Mouse (Mus musculus) heart, embryonic 13.5 days (tissue): ENCODE data around the gene Cse1l. TPM values are rescaled to one million over a fixed set of nuclear protein-coding genes. Genes with fewer than 3 reads are reported as not detected.

ENCODE experiments used
- ATAC-seq: fragments of 200-750 bp; cut with Nextera tagmentation; 2 replicates; pipeline ENCODE4 v1.8.0; 2017; ENCODE audit warnings: moderate TSS enrichment; ENCODE audit not compliant: insufficient number of reproducible peaks, low FRiP score, low TSS enrichment; ENCODE audit errors: extremely low read depth
- H3K27ac ChIP-seq: fragments of 300-500 bp; sonication (generic); replicated peaks from 2 replicates; pipeline ENCODE4 v1.5.1; 2015; ENCODE audit warnings: moderate library complexity, mild to moderate bottlenecking, inconsistent platforms
- H3K27me3 ChIP-seq: fragments of 300-500 bp; sonication (generic); replicated peaks from 2 replicates; pipeline ENCODE4 v1.6.1; 2015; ENCODE audit warnings: mild to moderate bottlenecking, inconsistent platforms
- H3K36me3 ChIP-seq: fragments of 300-500 bp; sonication (generic); 2 replicates; pipeline ENCODE4 v1.6.1; 2015; ENCODE audit warnings: mild to moderate bottlenecking, inconsistent platforms
- H3K4me1 ChIP-seq: fragments of 300-500 bp; sonication (generic); 2 replicates; pipeline ENCODE4 v1.6.1; 2015; ENCODE audit warnings: inconsistent platforms
- H3K4me2 ChIP-seq: fragments of 300-500 bp; sonication (generic); 2 replicates; pipeline ENCODE4 v1.6.1; 2015; ENCODE audit warnings: inconsistent platforms, mild to moderate bottlenecking, moderate library complexity
- H3K4me3 ChIP-seq: fragments of 300-500 bp; sonication (generic); 2 replicates; pipeline ENCODE4 v1.5.1; 2015; ENCODE audit warnings: moderate library complexity, mild to moderate bottlenecking, inconsistent platforms
- H3K9ac ChIP-seq: fragments of 300-500 bp; sonication (generic); 2 replicates; pipeline ENCODE4 v1.6.1; 2015; ENCODE audit warnings: inconsistent platforms, mild to moderate bottlenecking, moderate library complexity
- H3K9me3 ChIP-seq: fragments of 300-500 bp; sonication (generic); 2 replicates; pipeline ENCODE4 v1.6.1; 2016; ENCODE audit warnings: inconsistent platforms
- WGBS: fragments of 180-500 bp; shearing (Covaris S2); methylation state at CpG from one replicate; pipeline ENCODE4 v1.1.7; 2015; ENCODE audit warnings: mixed read lengths; 5-methylcytosine and 5-hydroxymethylcytosine counted together
- polyA plus RNA-seq: library from polyadenylated mRNA; unstranded; fragments of >200 nt; fragmentation: Nextera tagmentation; extraction: Ambion mirVana; gene quantifications from 2 replicates; pipeline ENCODE4 v1.2.1, GENCODE M21; 2015

The Cse1l gene
- polyA plus RNA-seq, 1 experiment from 2014 or later, result 88.7 TPM

DNA sequence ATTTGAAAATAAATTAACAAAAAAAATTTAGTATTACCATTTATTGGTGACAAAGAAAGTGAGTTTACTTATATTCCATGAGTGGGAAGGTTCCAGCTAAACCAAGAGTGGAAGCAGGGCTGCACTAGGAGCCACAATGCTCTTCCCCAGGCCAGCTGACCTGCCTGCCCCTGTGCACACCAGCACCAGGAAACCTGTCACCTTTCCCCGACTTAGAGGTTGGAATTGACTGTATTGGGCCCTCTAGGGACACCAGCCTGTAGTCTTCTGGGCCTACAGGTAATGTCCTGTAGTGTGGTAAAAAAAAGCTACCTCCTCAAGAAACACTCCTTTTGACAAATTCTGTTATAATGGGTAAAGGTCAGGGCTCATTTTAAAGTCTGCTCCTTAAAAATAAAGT lies 42.4 kb downstream of the Cse1l start:
- 61% methylated on average over 1 of the region's 1 CpGs for WGBS
- Histone ChIP-seq H3K4me2 (no peak overlapping the region), H3K9me3 (no peaks in the 10 kb centered on the region), H3K4me1 (peaks cover 18% of the 10 kb centered on the region), H3K27ac (no peak overlapping the region), H3K9ac (no peak overlapping the region), H3K27me3 (no peaks in the 10 kb centered on the region), H3K4me3 (no peak overlapping the region), H3K36me3 (peaks cover 96% of the 10 kb centered on the region)
- no peak for ATAC-seq

DNA sequence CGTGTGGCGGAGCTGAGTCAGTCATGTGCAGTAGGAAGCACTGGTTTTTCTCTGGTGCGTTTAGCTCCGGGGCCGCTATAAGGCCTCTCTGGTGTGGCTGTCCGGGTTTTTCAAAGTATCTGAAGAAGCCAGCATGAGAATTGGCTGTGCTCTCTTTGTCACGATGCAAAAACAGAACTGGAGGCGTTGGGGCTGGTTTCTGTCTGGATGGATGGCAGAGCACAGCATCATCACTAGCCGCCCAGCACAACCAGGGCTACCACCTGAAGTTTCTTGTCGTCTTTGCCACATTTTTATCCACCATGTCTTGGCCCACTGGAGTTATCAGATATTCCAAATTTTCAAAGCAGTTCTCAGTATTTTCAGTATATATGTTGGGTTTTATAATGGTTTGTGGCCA lies 43.1 kb downstream of the Cse1l start:
- Histone ChIP-seq H3K4me1 (peaks cover 18% of the 10 kb centered on the region), H3K27me3 (no peaks in the 10 kb centered on the region), H3K4me2 (no peak overlapping the region), H3K9ac (no peak overlapping the region), H3K9me3 (no peaks in the 10 kb centered on the region), H3K27ac (no peak overlapping the region), H3K36me3 (peaks cover 96% of the 10 kb centered on the region), H3K4me3 (no peak overlapping the region)
- ATAC-seq, result no peak
- WGBS, result 85% methylated on average over 10 of the region's 10 CpGs

DNA sequence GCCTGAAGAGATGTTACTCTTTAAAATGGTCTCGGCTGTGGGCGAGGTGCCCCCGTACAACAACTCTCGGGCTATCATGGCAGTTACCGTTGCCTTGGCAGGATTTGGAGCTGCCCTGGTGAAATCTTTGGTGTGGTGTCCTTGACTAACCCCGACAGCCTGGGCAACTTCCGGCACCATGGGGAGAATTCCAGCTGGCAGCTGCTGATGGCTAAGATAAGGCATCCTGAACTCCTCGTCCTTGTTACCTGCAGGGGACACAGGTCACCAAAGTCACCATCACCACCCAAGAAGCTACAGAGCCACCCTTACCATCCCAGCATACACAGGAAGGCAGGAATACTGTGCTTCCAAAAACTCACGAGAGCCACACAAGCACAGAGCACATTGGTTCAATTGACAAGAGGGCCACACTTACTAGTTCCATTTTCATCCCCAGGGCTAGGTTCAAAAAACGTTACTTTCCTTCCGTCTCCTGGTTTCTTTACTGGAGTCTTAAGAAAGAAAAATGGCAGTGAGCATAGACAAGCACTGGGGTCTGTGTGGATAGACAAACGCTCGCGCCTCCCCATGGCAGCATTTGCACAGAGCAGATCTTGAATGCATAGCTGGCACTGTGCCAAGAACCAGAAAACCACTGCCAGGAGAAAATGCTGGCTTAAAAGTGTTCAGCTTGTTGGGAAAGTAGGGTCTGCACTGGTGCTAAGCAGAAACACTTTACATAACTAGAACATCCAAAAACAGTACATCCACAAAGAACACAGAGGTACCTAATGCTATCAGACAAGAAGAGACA lies 45.2 kb downstream of the Cse1l start:
- Histone ChIP-seq H3K27ac (no peak overlapping the region), H3K9me3 (no peaks in the 10 kb centered on the region), H3K36me3 (peaks cover 98% of the 10 kb centered on the region), H3K4me1 (peaks cover 18% of the 10 kb centered on the region), H3K9ac (no peak overlapping the region), H3K4me3 (no peak overlapping the region), H3K4me2 (no peak overlapping the region), H3K27me3 (no peaks in the 10 kb centered on the region)
- ATAC-seq, result no peak
- 71% methylated on average over 14 of the region's 14 CpGs for WGBS

DNA sequence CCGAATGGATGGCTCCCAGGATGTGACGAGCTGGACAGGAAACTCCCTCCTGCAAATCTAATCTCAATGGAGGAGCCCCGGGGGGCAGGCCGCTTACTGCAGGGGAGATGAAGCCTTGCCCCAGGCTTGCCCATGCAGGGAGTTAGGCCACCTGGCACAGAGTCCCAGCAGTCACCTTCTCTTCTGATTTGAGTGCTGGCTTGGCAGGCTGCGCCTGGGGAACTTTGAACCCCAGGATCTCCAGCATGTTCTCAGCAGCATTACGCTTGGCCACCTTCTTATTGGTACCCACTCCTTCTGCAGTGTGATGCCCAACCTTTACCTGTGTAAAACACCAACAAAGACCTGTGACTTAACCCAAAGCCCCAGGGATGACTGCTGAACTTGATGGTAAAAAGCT lies 46.3 kb downstream of the Cse1l start:
- H3K9me3 ChIP-seq, result no peaks in the 10 kb centered on the region
- 68% methylated on average over 6 of the region's 6 CpGs for WGBS
- no peak for ATAC-seq
- peaks cover 97% of the 10 kb centered on the region for H3K36me3 ChIP-seq
- no peak overlapping the region for H3K9ac ChIP-seq
- no peaks in the 10 kb centered on the region for H3K27me3 ChIP-seq
- H3K4me1 ChIP-seq, result peaks cover 18% of the 10 kb centered on the region
- no peak overlapping the region; the same call in 1 of the 2 replicates for H3K27ac ChIP-seq
- no peak overlapping the region for H3K4me2 ChIP-seq
- H3K4me3 ChIP-seq, result no peak overlapping the region

DNA sequence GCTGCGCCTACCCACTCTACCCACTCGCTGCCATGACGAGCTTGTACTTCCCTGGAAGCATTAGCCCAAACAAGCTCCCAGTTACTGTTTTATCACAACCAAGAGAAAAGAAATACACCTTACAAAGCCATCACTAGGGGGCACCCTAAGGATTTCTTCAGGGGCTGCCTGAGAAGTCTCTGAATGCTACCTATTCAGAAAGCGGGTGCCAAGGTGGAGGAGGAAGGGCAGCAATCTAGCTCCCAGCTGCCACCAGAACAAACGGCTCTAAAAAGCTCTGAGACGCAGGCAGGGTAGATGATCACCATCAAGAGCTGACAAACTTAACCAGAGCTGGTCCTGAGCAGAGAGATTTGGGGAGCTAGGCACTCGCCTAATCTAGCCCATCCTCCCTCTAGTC lies 51.0 kb downstream of the Cse1l start:
- 54% methylated on average over 7 of the region's 7 CpGs for WGBS
- Histone ChIP-seq H3K4me2 (no peak overlapping the region), H3K9me3 (no peaks in the 10 kb centered on the region), H3K9ac (no peak overlapping the region), H3K27ac (no peak overlapping the region), H3K4me1 (peaks cover 4% of the 10 kb centered on the region), H3K4me3 (no peak overlapping the region), H3K36me3 (peaks cover 96% of the 10 kb centered on the region), H3K27me3 (no peaks in the 10 kb centered on the region)
- ATAC-seq, result no peak

DNA sequence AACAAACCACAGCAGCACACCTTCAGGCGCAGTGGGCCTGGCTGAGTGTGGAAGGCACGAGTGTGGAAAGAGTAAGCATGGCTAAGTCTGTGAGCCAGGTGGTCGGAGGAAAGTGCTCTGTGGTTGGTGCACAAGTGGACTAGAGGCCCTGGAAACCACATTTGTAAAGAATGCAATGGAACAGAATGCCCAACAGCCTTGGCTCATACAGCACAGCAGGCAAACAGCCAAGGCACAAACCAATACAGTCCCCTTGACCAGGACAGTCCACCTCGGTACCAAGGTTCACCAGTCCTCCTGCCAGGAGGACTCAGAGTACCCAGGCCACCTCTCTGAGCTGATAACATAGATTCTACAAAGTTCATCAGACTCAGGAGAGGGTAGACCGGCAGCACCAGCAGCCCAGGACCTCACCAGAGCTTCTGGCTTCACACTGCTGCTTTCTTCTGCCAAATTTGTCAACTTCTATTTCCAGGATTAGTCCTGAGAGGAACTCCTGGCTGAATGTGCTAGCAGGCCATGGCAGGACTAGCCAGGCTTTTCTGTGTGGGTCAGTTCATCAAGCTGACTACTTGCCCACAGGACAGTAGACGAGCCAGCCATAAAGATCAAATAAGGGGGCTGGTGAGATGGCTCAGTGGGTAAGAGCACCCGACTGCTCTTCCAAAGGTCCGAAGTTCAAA lies 54.9 kb downstream of the Cse1l start:
- WGBS, result 87% methylated on average over 8 of the region's 8 CpGs
- Histone ChIP-seq H3K9me3 (no peaks in the 10 kb centered on the region), H3K9ac (no peak overlapping the region), H3K27ac (no peak overlapping the region), H3K27me3 (no peaks in the 10 kb centered on the region), H3K4me2 (no peak overlapping the region), H3K4me3 (no peak overlapping the region), H3K36me3 (peaks cover 74% of the 10 kb centered on the region), H3K4me1 (0 out of 2 replicates have a peak, but pooled peaks cover 8% of the 10 kb centered on the region)
- no peak for ATAC-seq

DNA sequence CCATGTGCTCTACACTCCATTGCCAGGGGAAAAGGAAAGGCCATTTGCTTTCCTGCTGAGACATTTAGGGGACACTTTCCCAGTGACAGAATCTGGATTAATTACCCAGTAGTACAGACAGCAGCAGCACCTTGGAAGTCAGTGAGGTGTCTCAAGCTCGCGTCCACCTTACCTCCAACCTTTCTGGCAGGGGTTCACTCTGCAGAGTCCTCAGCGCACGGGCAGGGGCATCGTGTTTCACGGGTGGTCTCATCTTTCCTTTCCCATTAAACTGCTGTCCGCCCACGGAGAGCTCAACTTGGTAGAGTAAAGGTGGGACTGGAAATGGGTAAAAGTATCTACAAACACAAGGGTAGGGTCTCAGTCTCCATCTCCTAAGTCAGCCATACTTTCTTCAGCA lies 57.4 kb downstream of the Cse1l start:
- WGBS, result 80% methylated on average over 8 of the region's 8 CpGs
- Histone ChIP-seq H3K4me3 (no peak overlapping the region), H3K27ac (no peak overlapping the region), H3K4me1 (peaks cover 8% of the 10 kb centered on the region; the same call in 1 of the 2 replicates), H3K4me2 (no peak overlapping the region), H3K9ac (no peak overlapping the region), H3K9me3 (no peaks in the 10 kb centered on the region), H3K36me3 (peaks cover 50% of the 10 kb centered on the region), H3K27me3 (no peaks in the 10 kb centered on the region)
- ATAC-seq, result no peak

DNA sequence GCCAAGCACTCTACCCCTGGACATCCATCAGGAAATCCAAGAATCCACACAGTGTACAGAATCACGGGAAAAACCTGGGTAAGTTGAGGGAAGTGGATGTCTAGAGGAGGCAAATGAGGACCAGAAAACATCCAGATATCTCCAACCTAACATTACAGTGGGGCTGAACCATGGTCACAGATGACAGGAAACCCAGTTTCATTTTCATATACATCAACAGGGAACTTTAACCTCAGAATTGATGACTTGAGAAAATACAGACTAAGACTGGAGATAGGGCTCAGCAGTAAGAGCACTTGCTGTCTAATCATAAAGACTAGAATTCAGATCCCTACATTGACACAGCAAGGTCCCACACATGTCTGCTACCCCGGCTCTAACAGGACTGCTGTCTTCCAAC lies 58.9 kb downstream of the Cse1l start:
- Histone ChIP-seq H3K27me3 (no peaks in the 10 kb centered on the region), H3K9ac (no peak overlapping the region), H3K4me2 (no peak overlapping the region), H3K4me1 (peaks cover 22% of the 10 kb centered on the region), H3K27ac (no peak overlapping the region), H3K36me3 (peaks cover 35% of the 10 kb centered on the region), H3K9me3 (no peaks in the 10 kb centered on the region), H3K4me3 (no peak overlapping the region)
- 84% methylated on average over 2 of the region's 2 CpGs for WGBS
- no peak for ATAC-seq

DNA sequence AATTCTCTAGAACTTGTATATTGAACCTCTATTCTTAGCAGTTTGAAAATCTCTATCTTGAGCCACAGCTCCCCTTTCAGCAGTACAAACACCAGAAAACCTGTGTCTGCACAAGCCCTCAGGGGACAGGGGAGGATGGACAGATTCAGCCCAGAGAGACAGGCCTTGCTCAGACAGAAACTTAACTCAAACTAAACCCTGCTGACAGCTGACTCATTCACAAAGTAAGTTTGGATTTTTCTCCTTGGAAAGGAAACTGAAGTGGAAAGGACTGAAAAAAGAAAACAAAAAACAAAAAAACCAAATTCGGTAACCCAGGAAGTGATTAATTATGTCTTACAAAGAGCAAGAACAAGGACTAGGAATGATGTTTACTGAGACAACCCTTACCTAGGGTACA lies 67.3 kb downstream of the Cse1l start:
- ATAC-seq, result no peak
- Histone ChIP-seq H3K9me3 (no peaks in the 10 kb centered on the region), H3K4me2 (no peak overlapping the region), H3K27me3 (no peaks in the 10 kb centered on the region), H3K27ac (0 out of 2 replicates have a peak overlapping the region, but pooled peaks have one; percentile 12), H3K9ac (no peak overlapping the region), H3K4me3 (no peak overlapping the region), H3K36me3 (no peaks in the 10 kb centered on the region), H3K4me1 (peaks cover 53% of the 10 kb centered on the region)
- 85% methylated on average over 1 of the region's 1 CpGs for WGBS

DNA sequence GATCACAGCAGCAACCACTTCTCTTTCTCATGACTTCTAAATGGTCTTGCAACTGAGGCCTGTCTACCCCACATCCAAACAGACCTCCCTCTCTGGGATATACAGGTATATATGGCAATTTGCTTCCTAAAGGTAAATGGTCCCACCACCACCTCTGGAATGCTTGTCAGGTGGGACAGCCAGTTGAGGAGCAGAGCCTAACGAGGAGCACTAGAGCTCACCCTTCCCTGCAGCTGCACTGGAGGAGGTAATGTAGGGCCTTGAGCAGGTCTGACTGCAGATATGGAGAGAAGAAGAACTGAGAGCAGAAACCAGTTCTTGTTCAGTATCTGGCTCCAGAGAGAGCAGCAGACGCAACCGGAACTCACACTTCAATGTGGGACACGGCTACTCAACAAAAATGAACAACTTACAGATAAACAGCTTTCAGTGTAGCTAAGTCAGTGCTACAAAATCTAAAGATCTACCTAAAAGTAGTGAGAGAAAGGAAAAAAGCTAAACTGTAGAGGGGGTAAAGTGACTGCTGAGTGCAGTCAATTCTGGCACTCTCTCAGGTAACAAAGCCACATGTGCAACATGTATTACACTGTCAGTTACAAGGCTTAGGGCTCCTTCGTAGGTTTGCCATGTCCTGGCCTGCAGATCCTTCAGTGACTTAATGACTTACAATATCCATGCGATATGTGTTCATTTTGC lies 68.5 kb downstream of the Cse1l start:
- no peak for ATAC-seq

DNA sequence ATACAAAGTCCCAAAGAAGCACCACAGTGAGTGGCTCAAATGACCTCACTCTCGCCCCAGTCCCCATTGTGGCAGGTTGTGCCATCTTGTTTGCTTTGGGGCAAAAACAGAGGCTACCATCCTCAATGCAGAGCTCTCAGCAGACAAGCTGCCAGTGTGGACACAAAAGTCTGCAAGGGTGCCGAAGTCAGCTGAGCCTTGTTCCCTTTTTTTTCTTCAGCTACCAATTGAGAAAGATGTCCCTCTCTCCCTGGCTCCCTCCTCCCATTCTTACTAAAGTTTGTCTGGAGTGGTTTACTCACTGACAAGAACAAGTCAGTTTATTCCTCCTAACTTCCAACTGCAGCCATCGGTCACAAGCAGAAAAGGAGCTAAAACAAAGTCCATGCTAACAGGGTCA lies 70.5 kb downstream of the Cse1l start:
- 65% methylated on average over 3 of the region's 3 CpGs for WGBS
- Histone ChIP-seq H3K9ac (peak overlapping the region; percentile 67), H3K9me3 (no peaks in the 10 kb centered on the region), H3K4me2 (peak overlapping the region; percentile 43), H3K27me3 (no peaks in the 10 kb centered on the region), H3K27ac (peak overlapping the region; percentile 62), H3K4me1 (peaks cover 36% of the 10 kb centered on the region), H3K36me3 (no peaks in the 10 kb centered on the region), H3K4me3 (no peak overlapping the region)
- no peak for ATAC-seq

More for the DNA sequence above, 68.5 kb downstream of the Cse1l start:
- no peaks in the 10 kb centered on the region for H3K36me3 ChIP-seq
- no peak overlapping the region; the same call in 1 of the 2 replicates for H3K9ac ChIP-seq
- H3K4me2 ChIP-seq, result no peak overlapping the region
- no peaks in the 10 kb centered on the region for H3K9me3 ChIP-seq
- H3K4me3 ChIP-seq, result no peak overlapping the region
- 0 out of 2 replicates have a peak overlapping the region, but pooled peaks have one; percentile 6 for H3K27ac ChIP-seq
- H3K4me1 ChIP-seq, result peaks cover 42% of the 10 kb centered on the region
- H3K27me3 ChIP-seq, result no peaks in the 10 kb centered on the region
- 72% methylated on average over 6 of the region's 6 CpGs for WGBS
